Mouse (Mus musculus) gonadal fat pad, adult 2 months (tissue): ENCODE results near the gene Clcn1. TPM values are rescaled to one million over a fixed set of nuclear protein-coding genes. Genes with fewer than 3 reads are reported as not detected.

ENCODE experiments used
- DNase-seq: peaks from one replicate; pipeline ENCODE4 v3.0.0-alpha.2; 2012; ENCODE audit warnings: low read depth
- polyA plus RNA-seq: library from polyadenylated mRNA; depleted of rRNA; stranded (reverse); fragments of >200 nt; gene quantifications from 2 replicates; pipeline ENCODE4 v1.2.3, GENCODE M21; 2012

Gene Clcn1
- polyA plus RNA-seq, 1 experiment, result 0.26 TPM

DNA sequence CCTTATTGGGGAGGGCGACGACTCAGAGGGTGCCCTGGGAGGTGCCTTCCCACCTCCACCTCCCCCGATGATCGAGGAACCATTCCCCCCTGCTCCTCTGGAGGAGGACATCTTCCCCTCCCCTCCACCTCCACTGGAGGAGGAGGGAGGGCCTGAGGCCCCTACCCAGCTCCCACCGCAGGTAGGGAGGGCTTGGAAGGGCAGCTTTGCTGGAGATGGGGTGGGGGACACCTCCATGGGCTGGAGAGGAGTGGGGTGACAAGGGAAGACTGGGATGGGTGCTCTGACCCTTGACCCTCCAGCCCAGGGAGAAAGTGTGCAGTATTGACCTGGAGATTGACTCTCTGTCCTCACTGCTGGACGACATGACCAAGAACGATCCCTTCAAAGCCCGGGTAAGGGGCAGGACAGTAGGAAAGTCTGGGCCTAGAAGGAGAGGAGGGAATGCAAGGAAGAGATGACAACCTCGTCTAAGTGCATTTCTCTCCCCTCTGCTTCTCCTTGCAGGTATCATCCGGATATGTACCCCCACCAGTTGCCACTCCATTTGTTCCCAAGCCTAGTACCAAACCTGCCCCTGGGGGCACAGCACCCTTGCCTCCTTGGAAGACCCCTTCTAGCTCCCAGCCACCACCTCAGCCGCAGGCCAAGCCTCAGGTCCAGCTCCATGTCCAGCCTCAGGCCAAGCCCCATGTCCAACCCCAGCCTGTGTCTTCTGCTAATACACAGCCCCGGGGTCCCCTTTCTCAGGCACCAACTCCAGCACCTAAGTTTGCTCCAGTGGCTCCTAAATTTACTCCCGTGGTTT is 64.7 kb downstream of the Clcn1 start:
- no peak for DNase-seq

DNA sequence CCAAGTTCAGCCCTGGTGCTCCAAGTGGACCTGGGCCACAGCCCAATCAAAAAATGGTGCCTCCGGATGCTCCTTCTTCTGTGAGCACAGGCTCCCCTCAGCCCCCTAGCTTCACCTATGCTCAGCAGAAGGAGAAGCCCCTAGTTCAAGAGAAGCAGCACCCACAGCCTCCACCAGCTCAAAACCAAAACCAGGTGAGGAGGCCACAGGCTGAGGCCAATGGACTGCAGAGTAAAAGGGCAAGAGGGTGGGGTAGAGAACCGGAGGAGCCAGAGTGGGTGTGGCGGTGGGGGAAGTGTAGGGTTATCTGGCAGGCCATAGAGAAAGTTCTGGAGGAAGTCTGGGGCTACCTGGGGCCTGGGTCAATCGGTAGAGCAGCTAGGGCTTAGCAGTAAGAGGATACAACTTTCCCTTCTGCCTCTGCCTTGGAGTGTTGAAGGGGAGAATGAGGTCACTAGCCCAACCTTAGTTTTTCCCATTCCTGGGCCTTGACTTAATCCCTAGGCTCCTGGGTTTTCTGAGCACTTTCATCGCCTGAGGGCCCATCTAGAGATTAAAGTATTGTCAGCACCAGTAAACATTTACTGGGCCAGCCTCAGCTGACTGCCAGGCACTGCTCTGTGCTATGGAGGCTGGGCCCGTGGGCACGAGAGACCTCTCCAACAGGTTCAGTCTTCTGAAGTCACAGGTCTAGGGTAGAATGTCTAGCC is 65.4 kb downstream of the Clcn1 start:
- no peak for DNase-seq

DNA sequence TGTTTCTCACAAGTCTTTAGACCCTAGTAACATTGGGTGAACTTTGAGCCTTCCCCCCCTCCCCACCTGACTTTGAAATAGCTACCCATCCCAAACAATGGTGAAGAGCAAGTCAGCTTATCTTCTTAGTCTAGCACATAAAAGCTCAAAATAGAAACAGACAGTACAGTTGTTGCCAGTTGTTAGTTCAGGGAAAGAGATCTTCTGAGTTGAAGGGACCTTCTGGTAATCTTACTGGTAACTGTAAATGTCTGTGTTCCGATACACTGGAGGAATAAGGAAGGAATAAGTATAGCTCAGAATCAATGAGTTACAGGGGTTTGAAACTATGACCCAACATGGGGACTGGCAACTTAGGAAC is 66.0 kb downstream of the Clcn1 start:
- no peak for DNase-seq

DNA sequence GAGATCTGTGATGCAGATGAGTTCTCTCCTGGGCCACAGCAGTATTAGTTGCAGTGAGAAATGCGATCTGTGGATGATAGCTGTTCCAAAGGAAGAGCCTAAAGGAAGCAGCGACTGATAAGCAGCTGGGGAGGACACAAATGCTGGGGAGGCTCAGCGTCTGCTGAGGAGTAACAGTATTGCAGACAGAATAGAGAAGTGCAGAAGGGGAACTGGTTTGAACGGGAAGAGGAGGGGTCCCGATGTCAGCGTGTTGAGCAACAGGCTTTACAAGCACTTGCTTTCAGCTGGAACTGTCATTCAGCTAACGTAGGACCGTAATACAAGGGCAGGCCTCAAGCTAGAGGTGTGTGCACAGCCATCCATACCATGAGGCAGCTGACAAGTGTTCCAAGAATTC is 66.7 kb downstream of the Clcn1 start:
- no peak for DNase-seq

DNA sequence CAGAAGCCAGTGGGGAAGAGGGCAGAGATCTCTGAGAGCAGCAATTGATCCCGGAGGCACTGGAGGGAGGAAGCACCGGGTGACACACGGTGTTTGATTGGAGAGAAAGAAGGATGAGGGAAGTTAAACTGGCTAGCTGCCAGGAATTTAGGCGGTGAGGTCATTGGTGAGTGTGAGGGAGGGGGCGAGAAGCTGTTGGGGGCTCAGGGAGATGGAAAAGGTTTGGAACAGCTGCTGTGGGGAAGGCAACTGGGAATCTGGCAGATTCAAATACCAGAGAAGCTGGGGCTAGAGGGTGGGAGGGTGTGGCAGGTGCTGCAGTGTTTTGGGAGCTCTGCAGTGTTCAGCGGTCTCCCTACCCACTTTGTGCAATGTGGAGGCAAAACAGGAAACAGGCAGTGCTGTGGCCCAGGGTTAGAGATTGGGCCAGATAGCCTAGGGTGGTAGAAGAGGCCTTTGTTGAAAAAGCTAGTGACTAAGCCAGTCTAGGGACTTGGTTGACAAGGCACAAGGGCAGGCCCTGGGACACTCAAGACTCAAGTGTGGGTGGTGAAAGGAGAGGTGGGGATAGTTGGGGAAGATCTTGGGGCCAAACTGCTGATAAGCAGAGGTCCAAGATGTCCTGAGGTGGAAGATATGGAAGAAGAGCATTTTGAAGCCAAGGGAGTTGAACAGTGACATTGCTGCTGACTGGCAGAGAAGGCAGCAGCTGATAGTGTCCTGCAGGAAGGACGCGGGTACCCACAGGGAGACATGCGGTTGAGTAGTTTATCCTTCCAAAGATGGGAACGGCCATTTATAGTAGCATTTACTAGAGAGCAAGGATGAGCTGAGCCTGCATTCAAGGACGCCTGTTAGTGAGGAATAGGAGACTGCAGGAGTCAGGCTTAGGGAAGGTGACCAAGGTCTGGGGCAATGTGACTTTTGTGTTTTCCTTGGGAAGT is 67.9 kb downstream of the Clcn1 start:
- DNase-seq, result no peak

DNA sequence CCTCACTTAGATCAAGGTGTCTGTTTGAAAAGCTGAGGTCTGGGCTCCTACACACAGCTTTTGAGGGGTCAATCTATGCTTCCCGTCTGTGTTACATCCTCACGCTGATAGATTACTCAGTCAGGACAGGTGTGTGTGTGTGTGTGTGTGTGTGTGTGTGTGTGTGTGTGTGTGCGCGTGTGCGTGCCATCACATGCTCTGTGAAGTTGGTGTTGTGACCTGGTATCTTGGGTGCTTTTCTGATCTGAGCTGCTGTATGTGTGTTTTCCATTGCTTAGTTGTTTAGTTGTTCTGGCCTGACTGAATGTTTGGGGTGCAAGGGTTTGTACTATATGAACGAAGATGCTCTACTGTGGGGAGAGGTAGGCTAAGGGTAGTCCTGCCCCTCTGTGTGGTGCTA is 68.9 kb downstream of the Clcn1 start:
- no peak for DNase-seq

DNA sequence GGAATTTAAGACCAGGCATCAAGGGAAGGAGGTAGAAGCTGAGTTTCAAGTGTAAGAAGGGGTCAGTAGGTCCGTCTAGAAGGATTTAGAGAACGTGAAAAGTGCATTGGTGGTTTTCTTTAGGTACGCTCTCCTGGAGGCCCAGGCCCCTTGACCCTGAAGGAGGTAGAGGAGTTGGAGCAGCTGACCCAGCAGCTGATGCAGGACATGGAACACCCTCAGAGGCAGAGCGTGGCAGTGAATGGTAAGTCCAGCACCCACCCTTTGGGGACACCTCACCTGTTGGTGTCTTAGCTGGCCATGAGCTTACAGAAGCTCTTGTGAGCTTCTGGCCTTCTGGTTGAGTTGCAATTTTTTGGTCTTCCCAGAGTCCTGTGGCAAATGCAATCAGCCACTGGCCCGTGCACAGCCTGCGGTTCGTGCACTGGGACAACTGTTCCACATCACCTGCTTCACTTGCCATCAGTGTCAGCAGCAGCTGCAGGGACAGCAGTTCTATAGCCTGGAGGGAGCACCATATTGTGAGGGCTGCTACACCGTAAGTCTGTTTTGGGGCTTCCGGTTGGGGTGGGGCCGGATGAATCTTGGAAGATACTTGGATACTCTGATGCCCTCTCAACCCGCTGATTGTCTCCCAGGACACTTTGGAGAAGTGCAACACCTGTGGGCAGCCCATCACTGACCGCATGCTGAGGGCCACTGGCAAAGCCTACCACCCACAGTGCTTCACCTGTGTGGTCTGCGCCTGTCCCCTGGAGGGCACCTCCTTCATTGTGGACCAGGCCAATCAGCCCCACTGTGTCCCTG is 69.5 kb downstream of the Clcn1 start:
- DNase-seq, result no peak

DNA sequence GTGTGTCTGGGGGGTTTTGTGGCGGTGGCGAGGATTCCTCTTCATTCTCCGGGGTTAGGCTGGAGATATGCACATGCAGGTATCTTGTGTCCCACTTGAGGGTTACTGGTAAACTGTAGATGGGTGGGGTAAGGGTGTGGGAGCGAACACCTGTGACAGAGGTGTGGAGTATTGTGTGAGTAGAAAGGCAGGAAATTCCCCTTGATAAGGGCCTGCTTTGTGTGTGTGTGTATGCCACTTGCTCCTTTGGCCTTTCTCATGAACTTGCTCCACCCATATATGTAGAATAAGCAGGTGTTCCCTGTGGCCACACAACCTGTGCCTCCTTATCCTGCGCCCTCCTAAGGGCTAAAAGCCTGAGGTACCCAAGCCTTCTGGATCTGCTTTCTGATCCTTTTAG is 70.4 kb downstream of the Clcn1 start:
- no peak for DNase-seq

DNA sequence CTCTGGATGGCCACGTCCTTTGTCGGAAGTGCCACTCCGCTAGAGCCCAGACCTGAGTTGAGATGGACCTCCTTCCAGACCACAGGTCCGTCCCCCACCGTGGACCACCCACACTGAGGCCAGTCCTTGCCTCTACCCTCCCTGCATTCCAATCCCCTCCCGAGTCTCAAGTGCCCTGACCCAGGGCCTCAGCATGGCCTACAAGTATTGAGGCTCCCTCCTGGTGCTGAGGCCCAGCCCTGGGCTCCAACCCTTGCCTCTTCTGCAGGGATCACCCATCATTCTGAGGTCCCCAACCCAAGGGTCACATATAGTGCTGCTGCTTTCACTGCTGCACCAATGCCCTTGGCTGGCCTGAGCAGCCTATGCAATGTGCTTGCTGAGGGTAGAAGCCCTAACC is 71.4 kb downstream of the Clcn1 start:
- no peak for DNase-seq

DNA sequence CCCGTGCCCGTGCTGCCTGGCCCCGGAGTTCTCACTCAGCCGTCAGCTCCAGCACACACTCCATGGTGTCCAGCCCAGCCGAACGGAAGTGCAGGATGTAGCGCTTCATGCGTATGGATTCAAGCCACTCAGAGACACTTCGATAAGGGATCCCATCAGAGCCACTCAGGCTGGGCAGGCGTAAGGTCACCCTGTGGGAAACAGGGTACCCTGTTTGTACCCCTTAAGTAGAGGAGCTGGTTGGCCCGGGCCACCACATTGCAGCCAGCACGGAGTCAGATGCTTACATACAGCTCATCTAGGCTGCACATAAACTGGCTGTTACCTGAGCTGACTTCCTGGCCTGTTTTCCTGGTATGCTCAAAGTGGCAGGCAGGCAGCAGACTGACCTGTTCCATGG is 72.4 kb downstream of the Clcn1 start:
- no peak for DNase-seq

DNA sequence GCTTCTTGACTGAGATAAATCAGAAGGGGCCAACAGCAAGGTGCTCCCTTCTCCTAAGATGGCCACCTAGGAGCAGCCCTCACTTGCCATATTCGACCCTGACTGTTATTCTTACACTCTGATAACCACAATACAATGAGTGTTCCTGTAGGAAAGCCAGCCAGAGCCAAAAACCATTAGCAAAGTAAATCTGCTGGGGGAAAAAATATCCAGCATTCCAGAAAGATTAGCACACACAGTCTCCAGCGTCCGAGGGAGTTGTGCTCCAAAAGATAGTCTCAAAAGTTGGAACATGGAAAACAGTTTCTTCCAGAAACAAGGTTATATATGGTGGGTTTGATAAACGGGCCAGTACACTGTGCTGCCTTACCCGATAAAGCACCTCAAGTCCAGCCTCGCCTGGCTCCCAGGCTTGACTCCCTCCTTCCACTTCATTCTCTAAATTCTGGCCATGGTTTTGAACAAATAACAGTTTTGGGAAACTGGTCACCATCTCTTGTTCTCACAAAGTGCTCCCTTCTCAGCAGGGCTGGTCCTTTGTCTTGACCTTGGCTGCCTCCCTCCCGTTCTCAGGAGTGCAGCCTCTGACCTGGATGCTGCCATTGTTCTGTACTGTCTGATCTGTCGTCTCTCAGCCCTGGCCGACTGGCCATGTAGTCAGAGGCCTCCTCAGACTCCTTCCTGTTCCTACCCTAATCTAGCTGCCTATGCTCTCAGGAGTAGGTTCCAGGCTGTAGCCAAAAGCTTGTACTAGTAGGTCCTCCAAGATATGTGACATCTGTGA is 73.1 kb downstream of the Clcn1 start:
- no peak for DNase-seq

DNA sequence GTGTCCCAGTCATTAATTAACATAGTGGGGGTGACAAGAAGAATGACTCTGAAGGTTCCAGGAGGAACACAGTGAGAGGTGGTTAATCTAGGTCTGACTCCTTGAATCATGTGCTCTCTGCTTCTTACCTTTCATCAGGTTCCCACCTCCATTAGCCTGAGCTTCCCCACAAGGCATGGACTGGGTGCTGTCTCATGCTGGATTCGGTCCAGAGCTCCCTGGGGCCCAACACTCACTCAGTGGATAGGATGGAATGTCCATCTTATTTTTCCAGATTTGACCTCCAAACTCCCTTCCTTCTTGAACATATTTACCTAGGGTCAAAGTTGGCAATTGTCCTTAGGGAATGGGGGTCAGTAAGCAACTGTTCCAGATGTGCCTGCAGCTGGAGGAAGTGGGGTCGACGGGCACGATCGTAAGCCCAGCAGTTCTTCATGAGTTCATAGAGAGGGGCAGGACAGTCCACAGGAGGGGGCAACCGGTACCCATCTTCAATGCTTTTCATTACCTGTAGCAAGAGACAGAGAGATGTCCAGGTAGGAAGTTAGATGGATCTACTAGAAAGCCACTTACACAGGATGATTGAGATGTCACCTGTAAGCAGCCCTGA is 73.9 kb downstream of the Clcn1 start:
- no peak for DNase-seq

DNA sequence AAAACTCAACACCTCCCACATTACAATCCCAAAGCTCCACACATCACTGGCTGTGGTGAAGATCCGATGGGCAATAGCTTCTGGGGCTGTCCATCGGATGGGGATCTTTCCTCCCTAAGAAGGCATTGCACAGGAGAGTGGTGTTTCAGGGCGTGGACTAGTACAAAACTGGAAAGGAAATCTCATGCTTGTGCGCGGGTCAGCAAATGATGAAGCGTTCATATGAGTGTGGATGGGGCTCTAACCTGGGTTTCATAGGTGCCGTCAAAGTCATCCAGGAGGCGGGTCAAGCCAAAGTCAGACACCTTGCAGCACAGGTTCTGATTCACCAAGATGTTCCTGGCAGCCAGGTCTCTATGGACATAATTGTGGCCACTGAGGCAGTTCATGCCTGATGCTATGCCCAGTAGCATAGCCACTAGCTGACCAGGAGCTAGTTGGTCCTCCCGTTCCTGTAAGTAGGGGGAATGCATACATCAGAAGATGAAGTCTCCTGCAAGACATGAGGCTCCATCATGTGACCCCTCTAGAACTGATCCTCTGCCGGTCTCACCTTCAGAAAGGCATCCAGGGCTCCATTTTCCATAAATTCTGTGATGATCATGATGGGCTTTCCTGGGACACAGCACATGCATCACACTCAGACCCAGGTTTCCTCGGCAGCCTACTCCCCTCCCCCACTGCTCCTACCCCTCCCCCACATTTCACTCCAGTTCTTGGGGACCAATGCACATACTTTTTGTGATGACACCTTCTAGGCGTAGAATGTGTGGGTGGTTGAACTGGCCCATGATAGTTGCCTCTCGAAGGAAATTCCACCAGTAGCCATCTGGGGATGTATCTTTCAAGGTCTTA is 74.8 kb downstream of the Clcn1 start:
- DNase-seq, result no peak

DNA sequence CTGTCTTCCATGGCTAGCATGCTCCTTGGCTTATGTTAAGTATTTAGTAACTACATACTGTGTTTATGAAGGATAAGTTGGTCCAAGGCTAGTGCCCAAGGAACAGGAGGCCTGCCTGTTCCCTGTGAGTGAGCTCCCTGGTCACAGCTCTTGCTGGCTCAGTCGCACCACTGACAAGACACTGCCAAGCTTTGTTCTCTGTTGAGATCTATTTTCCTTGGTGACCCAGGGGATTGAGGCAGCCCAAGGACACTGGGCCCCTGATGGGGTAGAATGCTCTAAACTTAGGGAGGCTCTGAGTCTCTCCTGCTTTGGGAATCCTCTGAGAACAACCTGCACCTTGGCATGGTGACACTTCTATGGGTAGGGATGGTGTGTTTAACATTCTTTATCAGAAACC is 75.6 kb downstream of the Clcn1 start:
- no peak for DNase-seq

DNA sequence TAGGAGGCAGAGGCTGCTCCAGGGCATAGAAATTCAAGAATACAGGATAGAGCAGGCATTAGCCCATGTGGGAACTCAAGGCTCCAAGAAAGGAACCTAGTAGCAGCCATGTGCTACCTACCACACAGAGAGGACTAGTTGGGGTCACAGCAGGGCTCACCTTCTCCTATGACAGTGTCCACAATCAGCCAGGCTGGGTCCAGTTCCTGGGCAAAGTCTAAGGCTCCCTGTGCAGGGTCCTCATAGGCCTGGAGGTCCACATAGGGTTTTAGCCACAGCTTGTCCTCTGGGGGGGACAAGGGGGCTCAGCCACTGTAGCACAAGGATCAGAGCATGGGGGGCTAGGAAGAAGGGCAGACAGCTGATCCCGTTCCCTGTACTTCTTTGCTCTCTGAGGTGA is 76.0 kb downstream of the Clcn1 start:
- DNase-seq, result no peak

DNA sequence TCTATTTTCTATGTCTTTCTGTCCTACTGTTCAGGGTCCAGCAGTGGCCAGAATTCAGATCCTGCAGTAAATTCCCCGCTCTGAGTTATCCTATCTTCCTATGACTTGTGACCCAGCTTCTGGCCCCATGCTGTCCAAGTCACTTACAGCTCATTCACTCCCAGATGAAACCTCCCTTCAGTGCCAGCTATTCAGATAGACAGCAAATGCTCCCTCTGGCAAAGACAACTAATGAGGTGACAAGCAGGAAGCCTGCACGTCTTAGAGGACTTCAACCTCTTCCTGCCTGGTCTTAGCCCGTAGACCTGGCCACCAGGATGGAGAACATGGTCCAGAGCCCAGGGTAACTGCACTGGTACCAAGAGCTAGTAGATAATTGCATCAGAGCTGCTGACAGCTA is 76.5 kb downstream of the Clcn1 start:
- DNase-seq, result no peak

DNA sequence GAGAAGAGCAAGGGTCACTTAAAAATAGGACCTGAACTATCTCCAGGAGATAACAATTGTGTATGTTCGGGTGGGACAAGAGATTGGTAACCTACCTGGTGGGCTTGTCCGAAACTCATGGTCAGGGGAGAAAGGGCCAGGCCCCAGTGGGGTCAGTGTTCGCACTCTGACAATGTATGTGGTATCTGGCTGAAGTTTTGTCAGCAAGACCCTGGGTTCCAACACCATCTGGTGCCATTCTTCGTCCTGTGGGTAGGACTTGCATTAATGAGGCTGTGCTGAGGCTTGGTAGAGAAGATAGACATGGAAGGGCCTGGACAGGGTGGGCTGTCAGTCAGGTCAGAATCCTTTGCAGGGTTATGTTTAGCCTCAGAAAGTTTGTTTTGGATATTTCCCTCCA is 77.6 kb downstream of the Clcn1 start:
- DNase-seq, result no peak

DNA sequence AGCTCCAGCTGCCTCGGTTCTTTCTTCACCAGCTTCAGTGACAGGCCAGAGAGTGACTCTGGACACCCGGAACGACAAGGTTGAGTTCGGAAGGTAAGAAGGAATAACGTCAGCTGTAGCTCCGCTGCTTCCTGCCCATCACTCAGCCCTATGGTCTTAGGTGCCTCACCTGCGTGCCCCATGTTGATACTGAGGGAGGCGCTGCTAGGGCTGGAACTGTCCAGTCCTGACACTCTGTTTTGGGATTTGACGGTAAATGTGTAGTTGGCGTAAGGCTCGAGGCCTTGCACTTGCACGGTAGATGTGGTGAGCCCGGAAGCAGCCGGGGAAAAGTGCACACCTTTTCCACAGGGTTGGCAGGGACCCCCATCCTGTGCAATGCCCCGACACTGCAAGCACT is 78.1 kb downstream of the Clcn1 start:
- no peak for DNase-seq

DNA sequence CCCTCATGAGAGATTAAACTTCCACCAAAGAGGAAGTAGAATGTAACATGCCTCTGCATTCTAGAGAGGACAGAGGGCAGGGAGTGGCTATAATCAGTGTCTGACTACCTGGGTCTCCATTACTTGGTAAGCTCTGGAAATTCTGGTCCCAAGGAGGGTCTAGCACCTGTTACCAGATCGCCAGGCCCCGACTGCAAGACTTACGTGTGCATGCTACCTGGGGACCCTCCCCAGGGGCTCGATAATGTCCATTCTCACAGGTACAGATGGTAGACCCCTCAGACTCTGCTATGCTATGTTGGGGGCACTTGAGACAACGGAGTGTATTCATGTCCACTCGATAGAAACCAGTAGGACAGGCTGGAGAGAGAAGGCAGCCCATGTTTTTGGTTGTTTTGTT is 78.7 kb downstream of the Clcn1 start:
- no peak for DNase-seq
